Mouse (Mus musculus) gastrocnemius, adult 18-20 months (tissue): ENCODE results near the gene Zeb2. TPM values are rescaled to one million over a fixed set of nuclear protein-coding genes. Genes with fewer than 3 reads are reported as not detected.

ENCODE experiments used
- DNase-seq: peaks from one replicate; pipeline ENCODE4 v3.0.0; 2021; ENCODE audit warnings: low spot score
- long read RNA-seq, 2 experiments: library from polyadenylated mRNA; stranded (forward); transcript quantifications; one replicate each; pipeline ENCODE4 v2.0.0; 2021
- total RNA-seq, 2 experiments: library from RNA; stranded (reverse); gene quantifications; 2 replicates each; pipeline ENCODE4 v1.2.3; 2021

The Zeb2 gene
- 10 to 100 TPM; 34.8 to 49.2 TPM for total RNA-seq
- long read RNA-seq, experiment 1, full-length matches to known transcripts: 2 of 6 reads
- long read RNA-seq, experiment 1, partial matches to known transcripts: 2 of 6 reads
- long read RNA-seq, experiment 1, other reads (novel, unspliced or antisense): 2 of 6 reads
- long read RNA-seq, experiment 2, full-length matches to known transcripts: 3 of 6 reads
- long read RNA-seq, experiment 2, partial matches to known transcripts: 1 of 6 reads
- long read RNA-seq, experiment 2, other reads (novel, unspliced or antisense): 2 of 6 reads

- DNase-seq: peak; percentile 77
These were observed at the start of gene Zeb2 for GRCm38 (mm10) chr2:45117087-45117561. Gene Zeb2 (minus strand): TSS chr2:45117395.

GRCm38 (mm10) chr2:45158785-45159184 is 41.6 kb upstream of the Zeb2 start:
- no peak for DNase-seq

- no peak for DNase-seq
These were observed 41.2 kb upstream of the Zeb2 start for GRCm38 (mm10) chr2:45158351-45158782.

DNA sequence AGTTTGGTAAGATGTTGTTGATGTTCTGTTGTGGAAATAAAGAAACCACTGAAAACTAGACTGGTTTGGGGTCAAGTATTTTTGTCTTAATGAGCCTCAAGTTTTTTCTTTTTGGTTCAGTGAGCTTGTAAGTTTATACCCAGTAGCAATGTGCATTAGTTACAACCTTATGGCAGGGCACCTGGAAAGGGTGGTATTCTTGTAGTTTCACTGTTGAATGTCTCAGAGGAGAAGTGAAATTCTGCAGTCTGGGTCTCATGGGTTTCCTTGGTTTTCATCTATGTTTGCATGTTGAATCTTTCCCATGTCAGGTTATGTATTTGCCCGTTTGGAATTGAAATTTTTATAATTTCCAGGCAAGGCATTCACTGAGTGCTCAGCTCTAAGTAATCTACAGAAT is 36.1 kb upstream of the Zeb2 start:
- no peak for DNase-seq

- DNase-seq: no peak
These were observed 26.0 kb upstream of the Zeb2 start for GRCm38 (mm10) chr2:45143162-45143561.

GRCm38 (mm10) chr2:45138906-45139305 is 21.7 kb upstream of the Zeb2 start:
- no peak for DNase-seq

DNA sequence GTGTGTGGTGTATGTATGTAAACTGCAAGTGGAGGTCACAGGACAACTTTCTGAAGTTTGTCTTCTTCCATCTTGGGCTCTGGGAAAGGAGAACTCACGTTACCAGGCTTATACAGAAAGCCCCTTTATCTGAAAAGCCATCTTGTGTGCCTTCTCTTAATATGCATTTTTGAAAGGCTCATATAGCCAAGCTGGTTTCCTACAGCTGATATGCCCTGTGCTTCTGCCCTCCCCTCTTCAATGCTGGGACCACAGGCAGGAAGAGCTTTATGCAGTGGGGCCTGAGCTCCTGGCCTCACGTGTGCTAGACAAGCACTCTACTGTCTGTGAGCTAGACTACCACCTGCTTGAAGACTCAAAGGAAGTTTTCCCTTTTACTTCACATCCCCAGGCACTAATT is 19.6 kb upstream of the Zeb2 start:
- no peak for DNase-seq

- no peak for DNase-seq
These were observed 16.0 kb upstream of the Zeb2 start for GRCm38 (mm10) chr2:45133225-45133624.

DNA sequence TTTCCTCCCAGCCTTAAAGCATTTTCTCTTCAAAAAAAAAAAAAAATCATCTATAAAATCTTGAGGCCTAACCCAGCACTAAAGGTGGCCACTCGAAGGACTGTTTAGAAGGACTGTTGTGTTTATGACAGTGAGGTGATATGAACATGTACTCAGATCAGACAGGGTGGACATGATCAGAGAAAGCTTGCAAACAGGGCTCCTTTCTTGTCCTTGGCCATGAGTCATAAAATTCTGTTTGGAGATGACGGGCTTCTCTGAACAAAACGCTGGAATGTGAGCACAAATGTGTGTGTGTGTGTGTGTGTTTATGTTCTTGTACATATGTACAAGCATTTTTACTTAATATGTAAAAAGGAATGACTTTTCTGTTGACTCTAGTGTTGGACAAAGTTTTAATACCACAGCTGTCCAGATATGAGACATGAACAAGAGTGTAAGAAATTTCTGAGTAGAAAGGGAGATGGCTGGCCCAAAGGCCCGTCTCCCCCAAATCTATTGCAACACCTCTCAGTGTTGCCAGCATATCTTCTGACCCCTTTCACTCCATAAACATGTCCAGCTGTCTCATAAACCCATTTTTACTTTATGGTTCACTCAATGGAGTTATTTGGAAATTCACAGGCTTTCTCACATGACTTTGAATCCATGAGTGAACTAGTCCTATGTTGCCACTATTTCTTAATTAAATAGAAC is 13.4 kb upstream of the Zeb2 start:
- DNase-seq: no peak

DNA sequence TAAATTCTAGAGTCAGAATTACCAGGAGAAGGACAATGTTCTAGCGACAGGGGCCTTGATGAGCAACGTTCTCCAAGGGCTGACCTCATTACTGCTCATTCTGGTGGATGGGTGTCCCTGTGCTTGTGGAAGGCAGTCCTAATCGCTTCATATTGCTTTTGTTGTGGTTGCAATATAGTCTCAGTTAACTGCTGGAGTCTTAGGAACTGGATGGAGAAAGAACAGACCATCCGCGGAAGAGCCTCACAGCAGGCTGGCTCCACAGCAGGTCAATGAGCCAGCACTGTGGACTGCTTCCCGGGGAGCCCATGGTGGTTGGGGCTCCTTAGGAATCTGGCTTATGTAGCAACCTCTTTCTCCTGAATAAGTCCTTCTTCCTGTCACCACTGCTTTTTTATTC is 12.4 kb upstream of the Zeb2 start:
- DNase-seq: no peak

DNA sequence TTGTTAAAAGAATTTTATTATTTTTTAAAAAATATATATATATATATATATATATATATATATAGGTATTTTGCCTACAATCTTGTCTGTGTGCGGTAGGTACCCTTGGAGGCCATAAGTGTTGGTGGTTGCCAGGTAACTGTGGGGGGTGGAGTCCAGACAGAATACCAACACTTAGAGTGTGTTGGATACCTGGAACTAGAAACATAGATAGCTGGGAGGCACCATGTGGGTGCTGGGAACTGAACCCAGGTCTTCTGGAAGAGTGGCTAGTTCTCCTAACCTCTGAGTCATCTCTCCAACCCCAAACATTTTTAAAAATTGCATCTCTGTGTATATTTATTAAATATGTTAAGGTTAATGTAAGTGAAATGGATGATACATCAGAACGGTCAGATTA is 11.5 kb upstream of the Zeb2 start:
- DNase-seq: no peak

DNA sequence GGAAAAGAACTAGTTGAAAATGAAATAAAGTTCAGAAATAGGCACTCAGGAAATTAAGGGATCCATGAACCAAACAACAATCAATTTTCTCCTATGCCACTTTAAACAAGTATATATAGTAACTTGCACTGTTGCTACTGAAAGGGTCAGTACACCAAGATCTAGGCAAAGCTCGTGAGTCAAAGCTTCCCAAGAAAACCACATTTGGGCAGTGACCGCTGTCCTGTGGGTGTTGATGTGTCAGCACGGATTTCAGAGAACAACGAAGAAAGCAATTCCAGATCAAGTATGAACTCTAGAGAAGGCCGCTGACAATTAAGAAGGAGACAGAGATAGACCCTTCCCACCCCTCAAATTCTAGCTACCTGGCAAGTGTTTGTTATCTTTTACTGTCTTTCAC is 9.2 kb upstream of the Zeb2 start:
- no peak for DNase-seq

DNA sequence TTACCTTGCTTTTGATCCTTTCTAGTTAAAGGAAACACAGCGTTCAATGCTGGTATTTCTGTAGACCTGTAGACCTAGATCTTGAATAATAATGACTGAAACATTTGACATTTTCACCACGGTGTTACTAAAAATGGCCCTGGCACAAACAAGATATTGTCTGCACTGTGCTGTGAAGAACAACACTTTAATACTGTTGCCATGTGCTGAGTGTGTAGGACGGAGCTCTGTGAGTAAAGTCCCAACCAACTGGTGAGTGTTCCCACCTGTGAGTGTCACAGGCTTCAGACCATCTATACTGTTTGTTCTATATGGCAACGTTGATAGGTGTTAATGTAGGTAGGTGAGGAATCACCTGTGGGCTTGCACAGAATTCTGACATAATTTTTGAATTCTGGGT is 8.0 kb upstream of the Zeb2 start:
- no peak for DNase-seq

DNA sequence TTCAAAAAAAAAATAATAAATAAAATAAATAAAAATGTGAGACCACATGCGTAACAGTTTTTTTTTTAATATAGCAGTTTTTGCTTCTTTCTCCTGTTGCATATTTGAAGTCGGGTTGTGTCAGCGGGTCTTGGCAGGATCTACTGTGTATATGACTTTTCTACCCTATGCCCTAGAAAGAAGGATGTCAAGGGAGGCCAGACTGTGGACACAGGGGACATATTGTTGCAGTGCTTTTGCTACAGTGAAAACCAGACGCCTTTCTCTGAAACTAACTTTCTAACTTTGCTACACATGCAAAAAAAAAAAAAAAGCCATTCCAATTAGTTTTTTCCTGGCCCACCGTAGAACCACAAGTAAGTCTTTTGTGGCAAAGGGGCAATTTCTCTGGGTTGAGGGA is 6.3 kb upstream of the Zeb2 start:
- DNase-seq: no peak

DNA sequence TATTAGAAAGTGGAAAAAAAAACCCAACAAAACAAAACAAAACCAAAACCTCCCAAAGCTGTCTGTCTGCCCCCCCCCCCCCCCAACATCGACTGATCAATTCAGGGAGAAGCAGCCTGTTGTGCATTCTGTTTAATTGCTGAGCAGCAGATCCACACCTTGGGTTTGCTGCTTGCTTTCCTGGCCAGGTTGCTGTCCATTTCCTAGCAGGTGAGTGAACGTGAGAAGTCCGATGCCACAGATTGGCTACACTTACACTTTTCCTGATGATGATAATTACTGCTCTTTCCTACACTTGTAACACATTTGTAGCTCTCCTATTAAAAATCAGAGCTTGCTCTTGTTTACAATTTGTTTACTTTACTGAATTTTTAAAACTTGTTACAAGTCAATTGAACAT is 926 bp upstream of the Zeb2 start:
- DNase-seq: no peak

GRCm38 (mm10) chr2:45117592-45117991 is 397 bp upstream of the Zeb2 start:
- no peak for DNase-seq

DNA sequence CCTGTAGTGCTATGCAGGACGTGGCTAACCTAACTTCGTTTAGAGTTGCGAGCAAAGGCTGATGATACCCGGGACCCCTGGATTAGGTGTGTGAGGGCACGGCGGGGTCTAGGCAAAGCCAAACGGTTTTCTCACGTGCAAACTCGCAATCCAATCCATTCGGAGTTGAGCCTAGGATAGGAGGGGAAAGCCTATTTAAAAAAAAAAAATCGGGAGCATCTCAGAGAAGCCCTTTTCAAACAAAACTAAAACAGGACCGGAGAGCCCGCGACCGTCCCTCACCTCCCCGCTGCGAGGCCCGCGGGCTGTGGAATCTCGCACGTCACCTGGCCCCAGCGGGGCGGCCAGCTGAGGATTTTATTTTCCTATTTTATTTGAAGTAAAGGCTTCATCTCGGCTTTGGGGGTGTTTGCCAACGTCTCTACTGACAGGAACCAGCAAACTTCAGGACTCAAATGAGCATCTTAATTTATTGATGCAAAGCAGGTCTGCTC is 617 bp downstream of the Zeb2 start:
- DNase-seq: peak; percentile 35

GRCm38 (mm10) chr2:45115720-45116495 is 1.3 kb downstream of the Zeb2 start:
- DNase-seq: peak; percentile 60

GRCm38 (mm10) chr2:45115211-45115610 is 2.0 kb downstream of the Zeb2 start:
- DNase-seq: no peak

DNA sequence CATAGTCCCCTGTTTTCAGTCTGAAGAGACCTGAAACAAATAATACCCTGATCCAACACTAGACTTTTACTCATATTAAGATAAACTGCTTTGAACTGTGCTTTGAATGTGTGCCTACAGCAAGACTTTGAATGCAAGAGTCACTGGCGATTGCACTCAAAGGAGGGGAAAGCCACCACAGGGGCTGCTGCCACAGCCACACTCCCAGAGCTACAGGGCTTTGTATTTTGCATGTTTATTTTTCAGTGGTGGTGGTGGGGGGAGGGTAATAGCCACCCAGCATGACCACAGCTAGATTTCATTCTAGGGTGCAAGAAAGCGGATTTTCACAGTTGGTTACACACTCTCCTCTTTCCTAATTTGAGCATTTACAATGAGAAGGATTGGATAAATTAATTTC is 2.6 kb downstream of the Zeb2 start:
- DNase-seq: peak; percentile 24

- peak; percentile 19 for DNase-seq
These were observed 3.3 kb downstream of the Zeb2 start for GRCm38 (mm10) chr2:45113912-45114311.
